12 mouse cellular contexts compared by ENCODE assay signal in the genomic region with DNA sequence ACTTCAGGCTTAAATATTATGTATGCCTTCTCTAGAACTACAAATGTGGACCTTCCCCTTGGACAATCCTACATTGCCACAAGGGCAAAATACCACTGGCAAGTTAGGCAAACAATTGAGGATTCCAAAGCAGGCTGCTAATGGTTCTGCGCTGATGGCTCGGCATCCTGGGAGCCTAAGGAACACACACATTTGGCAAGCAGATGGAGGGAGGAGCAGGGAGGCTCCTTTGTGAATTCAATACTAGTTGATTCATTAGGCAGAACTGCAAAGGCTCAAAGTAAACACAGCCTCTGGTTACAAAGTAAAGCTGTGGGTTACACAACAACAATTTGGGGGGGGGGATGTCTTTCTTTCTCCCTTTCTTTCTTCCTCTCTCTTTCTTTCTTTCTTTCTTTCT.
DNase-seq lines count a peak whose midpoint lies in the region; ATAC-seq lines count a peak whose summit lies in the region.
"Had no signal": no experiment of that assay in that cellular context is flagged by ENCODE, and none has a peak within 500 bp of the region (broad histone marks: within the 10 kb centered on the region; RNA-seq: fewer than 3 reads in every experiment).

No protein-coding gene starts in this region.

- intact Hi-C loops in heart, postnatal 25 days (cut with DNase I), result no loop called here

- no peak overlapping the region for H3K4me3 ChIP-seq in hindbrain, embryonic 16.5 days (ENCODE audit: low read length)
- H3K4me3 ChIP-seq in hindbrain, embryonic 10.5 days, result no peak overlapping the region
- no peak overlapping the region for H3K4me3 ChIP-seq in limb, embryonic 10.5 days
- H3K4me3 ChIP-seq: liver, embryonic 15.5 days; neural tube, embryonic 12.5 days had no signal

- no peaks in the 10 kb centered on the region for H3K9me3 ChIP-seq in hindbrain, embryonic 16.5 days (ENCODE audit: control insufficient read depth, low read length)
- no peaks in the 10 kb centered on the region for H3K9me3 ChIP-seq in hindbrain, embryonic 10.5 days
- no peaks in the 10 kb centered on the region for H3K9me3 ChIP-seq in limb, embryonic 10.5 days (replicated peaks)
- H3K9me3 ChIP-seq: liver, embryonic 15.5 days; neural tube, embryonic 12.5 days had no signal

- H3K4me2 ChIP-seq in hindbrain, embryonic 16.5 days (ENCODE audit: low read length), result no peak overlapping the region
- H3K4me2 ChIP-seq: liver, embryonic 15.5 days; neural tube, embryonic 12.5 days had no signal

- no peaks in the 10 kb centered on the region for H3K27me3 ChIP-seq in hindbrain, embryonic 16.5 days (replicated peaks; ENCODE audit: control insufficient read depth, insufficient read depth, low read length)
- H3K27me3 ChIP-seq in hindbrain, embryonic 10.5 days (ENCODE audit: insufficient read depth, poor library complexity, severe bottlenecking), result no peaks in the 10 kb centered on the region
- H3K27me3 ChIP-seq in limb, embryonic 10.5 days (ENCODE audit: low read depth, poor library complexity, severe bottlenecking), result no peaks in the 10 kb centered on the region
- H3K27me3 ChIP-seq: liver, embryonic 15.5 days; neural tube, embryonic 12.5 days had no signal

- no peaks in the 10 kb centered on the region for H3K4me1 ChIP-seq in hindbrain, embryonic 16.5 days (ENCODE audit: control insufficient read depth, insufficient read depth, low read depth, low read length)
- no peaks in the 10 kb centered on the region for H3K4me1 ChIP-seq in hindbrain, embryonic 10.5 days (replicated peaks)
- peaks cover 11% of the 10 kb centered on the region for H3K4me1 ChIP-seq in limb, embryonic 10.5 days
- H3K4me1 ChIP-seq: liver, embryonic 15.5 days; neural tube, embryonic 12.5 days had no signal

- DNase-seq in hindbrain, embryonic 10.5 days (ENCODE audit: low spot score), result no peak
- peak; percentile 22 to 38 for DNase-seq in urinary bladder, postnatal 36 days (ENCODE audit: low spot score in 2 of 2)
- DNase-seq in urinary bladder, postnatal 25 days (ENCODE audit: low spot score), result no peak
- peak; percentile 32 for DNase-seq in limb, embryonic 10.5 days (ENCODE audit: low spot score)
- DNase-seq in skeletal muscle tissue, adult 2 months (ENCODE audit: low read depth, low spot score), result peak; percentile 4
- no peak for DNase-seq in cerebellum, postnatal 25 days
- no peak for DNase-seq in heart, postnatal 25 days (ENCODE audit: low spot score)
- DNase-seq: cerebellum, adult 18-20 months; heart, postnatal 14 days had no signal

- no peak overlapping the region for H3K9ac ChIP-seq in hindbrain, embryonic 16.5 days (ENCODE audit: low read depth, low read length)
- H3K9ac ChIP-seq: liver, embryonic 15.5 days; neural tube, embryonic 12.5 days had no signal

- ATAC-seq in hindbrain, embryonic 16.5 days, result peak; percentile 69; the same call in 1 of the 2 replicates

- 27% methylated on average over 2 of the region's 2 CpGs for WGBS in hindbrain, embryonic 16.5 days
- WGBS in hindbrain, embryonic 10.5 days, result 55% methylated on average over 2 of the region's 2 CpGs
- 18% methylated on average over 2 of the region's 2 CpGs for WGBS in limb, embryonic 10.5 days

- no peaks in the 10 kb centered on the region for H3K36me3 ChIP-seq in hindbrain, embryonic 16.5 days (ENCODE audit: control insufficient read depth, insufficient read depth, low read length)
- peaks cover 4% of the 10 kb centered on the region; the same call in 1 of the 2 replicates for H3K36me3 ChIP-seq in hindbrain, embryonic 10.5 days
- peaks cover 11% of the 10 kb centered on the region for H3K36me3 ChIP-seq in limb, embryonic 10.5 days
- H3K36me3 ChIP-seq: liver, embryonic 15.5 days; neural tube, embryonic 12.5 days had no signal

- H3K27ac ChIP-seq in hindbrain, embryonic 16.5 days (ENCODE audit: low read depth, low read length), result no peak overlapping the region
- no peak overlapping the region for H3K27ac ChIP-seq in hindbrain, embryonic 10.5 days
- peak overlapping the region; percentile 65; the same call in 1 of the 2 replicates for H3K27ac ChIP-seq in limb, embryonic 10.5 days
- H3K27ac ChIP-seq: liver, embryonic 15.5 days; neural tube, embryonic 12.5 days had no signal

Comparison
In these comparisons a context has a peak if more than half of its experiments do, and no peak if none do; other contexts are left out.
1. DNase-seq: peak in urinary bladder, postnatal 36 days (2 of 2), limb, embryonic 10.5 days (single experiment) and skeletal muscle tissue, adult 2 months (single experiment); none in hindbrain, embryonic 10.5 days (single experiment), urinary bladder, postnatal 25 days (single experiment), cerebellum, postnatal 25 days (0 of 2) and heart, postnatal 25 days (single experiment).